Mouse (Mus musculus) kidney, adult 2 months (tissue): ENCODE results near the gene Cntnap4. TPM values are rescaled to one million over a fixed set of nuclear protein-coding genes. Genes with fewer than 3 reads are reported as not detected.

ENCODE experiments used
- DNase-seq: peaks from one replicate; pipeline ENCODE4 v3.0.0; 2021
- H3K27ac ChIP-seq: fragments of 200-500 bp; 2 replicates; pipeline ENCODE4 v1.5.1; 2012; ENCODE audit warnings: low read depth, low read length, control low read depth, inconsistent platforms; ENCODE audit not compliant: insufficient read depth
- H3K27me3 ChIP-seq: fragments of 200-500 bp; replicated peaks from 2 replicates; pipeline ENCODE4 v1.6.1; 2012; ENCODE audit warnings: mild to moderate bottlenecking, moderate library complexity, low read length, inconsistent platforms; ENCODE audit not compliant: control insufficient read depth, insufficient read depth
- H3K36me3 ChIP-seq: fragments of 200-500 bp; 2 replicates; pipeline ENCODE4 v1.6.1; 2012; ENCODE audit warnings: mild to moderate bottlenecking, moderate library complexity, low read length, inconsistent platforms; ENCODE audit not compliant: control insufficient read depth, insufficient read depth
- H3K4me1 ChIP-seq: fragments of 200-500 bp; 2 replicates; pipeline ENCODE4 v1.6.1; 2011; ENCODE audit warnings: low read length; ENCODE audit not compliant: control insufficient read depth, insufficient read depth
- H3K4me3 ChIP-seq: fragments of 200-500 bp; 2 replicates; pipeline ENCODE4 v1.5.1; 2011; ENCODE audit warnings: mild to moderate bottlenecking, low read depth, low read length, control low read depth; ENCODE audit not compliant: insufficient read depth
- CTCF ChIP-seq: fragments of 200-500 bp; conservative IDR thresholded peaks from 2 replicates; pipeline ENCODE4 v1.5.1; 2011; ENCODE audit warnings: low read depth, mild to moderate bottlenecking, control low read depth, low read length, moderate library complexity, mixed read lengths; ENCODE audit not compliant: insufficient read depth, insufficient read length
- POLR2A ChIP-seq: fragments of 200-500 bp; IDR thresholded peaks from one replicate; pipeline ENCODE4 v1.6.1; 2011; ENCODE audit warnings: low read depth, low read length, control low read depth
- WGBS: fragments of 180-500 bp; shearing (Covaris S2); methylation state at CpG from one replicate; pipeline ENCODE4 v1.1.7; 2018; 5-methylcytosine and 5-hydroxymethylcytosine counted together
- polyA plus RNA-seq: library from polyadenylated mRNA; depleted of rRNA; stranded (reverse); fragments of >200 nt; gene quantifications from 2 replicates; pipeline ENCODE4 v1.2.3, GENCODE M21; 2012

Gene Cntnap4
- polyA plus RNA-seq, 1 experiment, result 0.02 TPM

DNA sequence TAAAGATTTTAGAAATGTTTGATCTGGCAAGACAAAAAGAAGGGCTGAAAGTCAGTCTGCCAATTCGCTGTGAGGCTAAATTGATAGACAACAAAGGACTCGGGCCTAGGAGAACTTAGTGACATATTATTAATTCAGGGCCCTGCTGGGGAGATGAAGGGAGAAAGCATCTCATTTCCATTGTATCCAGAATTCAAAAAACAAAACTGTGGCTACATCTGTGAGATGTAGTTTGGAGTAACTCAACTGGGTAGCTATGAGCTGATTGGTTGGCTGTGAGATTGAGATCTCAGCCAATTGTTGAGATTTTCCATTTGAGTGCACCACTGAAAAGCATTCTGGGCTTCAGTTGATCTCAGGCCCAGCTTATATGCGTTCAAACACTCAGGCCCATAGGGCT is 84.2 kb downstream of the Cntnap4 start:
- no peak for TF ChIP-seq POLR2A
- no peak for TF ChIP-seq CTCF
- no peaks in the 10 kb centered on the region for H3K4me1 ChIP-seq
- H3K4me3 ChIP-seq, result no peak overlapping the region
- no peaks in the 10 kb centered on the region for H3K36me3 ChIP-seq
- WGBS, result 75% methylated on average over 3 of the region's 3 CpGs
- no peak overlapping the region for H3K27ac ChIP-seq
- DNase-seq, result no peak
- H3K27me3 ChIP-seq, result no peaks in the 10 kb centered on the region

- H3K4me3 ChIP-seq, result no peak overlapping the region
- H3K27ac ChIP-seq, result no peak overlapping the region
- 66% methylated on average over 3 of the region's 3 CpGs for WGBS
Measured at GRCm38 (mm10) chr8:112664067-112664466, 94.2 kb downstream of the Cntnap4 start.

DNA sequence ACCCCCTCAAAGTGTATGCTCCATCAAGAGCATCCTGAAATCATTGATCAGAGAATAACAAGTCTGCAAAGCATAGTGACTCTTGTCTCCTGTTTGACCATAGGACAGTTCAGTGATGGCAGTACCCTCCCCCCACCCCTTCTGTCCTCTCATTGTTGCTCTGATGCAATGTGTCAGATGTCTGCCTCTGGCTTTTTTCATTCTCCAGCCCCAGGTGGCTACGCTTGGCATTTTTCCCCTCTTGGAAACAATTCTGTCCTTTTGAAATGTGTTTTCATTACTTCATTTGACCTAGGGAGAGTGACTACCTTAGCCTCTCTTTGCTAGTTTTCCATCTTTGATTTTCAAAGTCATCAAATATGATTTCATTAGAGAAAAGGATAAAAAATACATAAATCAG is 104.8 kb downstream of the Cntnap4 start:
- DNase-seq, result no peak
- TF ChIP-seq POLR2A (no peak), CTCF (no peak)
- WGBS, result 62% methylated on average over 1 of the region's 1 CpGs
- no peak overlapping the region for H3K27ac ChIP-seq
- H3K4me1 ChIP-seq, result no peaks in the 10 kb centered on the region
- H3K36me3 ChIP-seq, result no peaks in the 10 kb centered on the region
- H3K4me3 ChIP-seq, result no peak overlapping the region
- H3K27me3 ChIP-seq, result no peaks in the 10 kb centered on the region

More at GRCm38 (mm10) chr8:112664067-112664466, 94.2 kb downstream of the Cntnap4 start:
- Histone ChIP-seq H3K4me1 (no peaks in the 10 kb centered on the region), H3K36me3 (no peaks in the 10 kb centered on the region), H3K27me3 (no peaks in the 10 kb centered on the region)
- TF ChIP-seq POLR2A (no peak), CTCF (no peak)
- no peak for DNase-seq

GRCm38 (mm10) chr8:112681757-112682156 is 111.9 kb downstream of the Cntnap4 start:
- no peak for DNase-seq
- TF ChIP-seq CTCF (no peak), POLR2A (no peak)
- H3K4me3 ChIP-seq, result no peak overlapping the region
- no peaks in the 10 kb centered on the region for H3K4me1 ChIP-seq
- H3K36me3 ChIP-seq, result no peaks in the 10 kb centered on the region
- no peaks in the 10 kb centered on the region for H3K27me3 ChIP-seq
- WGBS, result 90% methylated on average over 9 of the region's 9 CpGs
- no peak overlapping the region for H3K27ac ChIP-seq

DNA sequence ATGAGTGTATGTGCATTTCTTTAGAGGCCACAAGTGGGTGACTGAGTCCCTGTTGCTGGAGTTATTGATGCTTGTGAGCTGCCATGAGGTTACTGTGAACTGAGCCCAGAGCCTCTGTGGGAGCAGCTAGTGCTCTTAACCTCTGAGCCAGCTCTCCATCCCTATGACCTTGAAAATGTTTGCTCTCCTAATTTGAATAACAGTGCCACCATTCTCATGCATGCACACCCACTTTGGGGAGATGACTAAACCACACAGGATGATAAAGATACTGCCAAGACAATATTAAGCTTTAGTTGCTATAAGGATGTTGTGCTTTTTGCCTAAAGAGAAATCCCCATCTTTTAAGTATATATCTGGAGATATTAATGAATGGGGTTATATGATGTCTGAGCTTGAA is 125.9 kb downstream of the Cntnap4 start:
- no peak for DNase-seq
- Histone ChIP-seq H3K27ac (no peak overlapping the region), H3K4me1 (no peaks in the 10 kb centered on the region), H3K4me3 (no peak overlapping the region), H3K36me3 (no peaks in the 10 kb centered on the region), H3K27me3 (no peaks in the 10 kb centered on the region)
- no peak for TF ChIP-seq CTCF
- no peak for TF ChIP-seq POLR2A

DNA sequence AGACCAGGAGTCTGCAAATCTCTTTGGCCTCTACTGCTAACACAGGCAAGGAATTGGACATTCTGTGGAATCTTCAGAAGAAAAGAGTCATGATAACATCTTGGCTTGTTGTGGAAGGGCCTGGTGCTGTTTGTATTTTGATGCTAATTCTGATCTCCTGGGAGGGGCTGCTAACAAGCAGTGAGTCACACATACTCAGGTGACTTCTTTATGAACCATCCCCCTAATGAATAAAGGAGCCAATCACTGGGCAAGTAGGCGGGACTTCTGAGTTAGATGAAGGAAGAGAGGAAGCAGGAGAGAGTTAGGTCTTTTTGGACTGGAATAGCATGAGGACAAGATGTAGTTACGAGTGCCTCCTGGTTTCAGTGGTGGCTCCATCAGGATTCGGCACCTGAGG is 128.3 kb downstream of the Cntnap4 start:
- Histone ChIP-seq H3K36me3 (no peaks in the 10 kb centered on the region), H3K4me1 (no peaks in the 10 kb centered on the region), H3K4me3 (no peak overlapping the region), H3K27me3 (no peaks in the 10 kb centered on the region), H3K27ac (no peak overlapping the region)
- 81% methylated on average over 3 of the region's 3 CpGs for WGBS
- TF ChIP-seq CTCF (no peak), POLR2A (no peak)
- DNase-seq, result no peak

GRCm38 (mm10) chr8:112716982-112717381 is 147.1 kb downstream of the Cntnap4 start:
- Histone ChIP-seq H3K27ac (no peak overlapping the region), H3K4me1 (no peaks in the 10 kb centered on the region), H3K27me3 (no peaks in the 10 kb centered on the region), H3K4me3 (no peak overlapping the region), H3K36me3 (no peaks in the 10 kb centered on the region)
- DNase-seq, result no peak
- 68% methylated on average over 3 of the region's 3 CpGs for WGBS
- TF ChIP-seq POLR2A (no peak), CTCF (no peak)

- Histone ChIP-seq H3K27me3 (no peaks in the 10 kb centered on the region), H3K4me1 (no peaks in the 10 kb centered on the region), H3K27ac (no peak overlapping the region), H3K36me3 (no peaks in the 10 kb centered on the region), H3K4me3 (no peak overlapping the region)
- WGBS, result 68% methylated on average over 9 of the region's 9 CpGs
- no peak for DNase-seq
- TF ChIP-seq CTCF, result no peak
- TF ChIP-seq POLR2A, result no peak
Measured at GRCm38 (mm10) chr8:112724918-112725317, 155.1 kb downstream of the Cntnap4 start.
